Mouse (Mus musculus) intestine, embryonic 16.5 days (tissue): ENCODE data around the gene Gpc3. TPM values are rescaled to one million over a fixed set of nuclear protein-coding genes. Genes with fewer than 3 reads are reported as not detected.

Source experiments
- ATAC-seq: fragments of 200-750 bp; cut with Nextera tagmentation; 2 replicates; pipeline ENCODE4 v1.8.0; 2017; ENCODE audit warnings: moderate TSS enrichment, moderate library complexity
- H3K27ac ChIP-seq: fragments of 300-500 bp; sonication (generic); 2 replicates; pipeline ENCODE4 v1.5.1; 2014; ENCODE audit warnings: mild to moderate bottlenecking, low read length
- H3K27me3 ChIP-seq: fragments of 300-500 bp; sonication (generic); replicated peaks from 2 replicates; pipeline ENCODE4 v1.6.1; 2014; ENCODE audit warnings: low read length, control low read depth, mixed read lengths; ENCODE audit not compliant: control insufficient read depth, insufficient read depth
- H3K36me3 ChIP-seq: fragments of 300-500 bp; sonication (generic); 2 replicates; pipeline ENCODE4 v1.6.1; 2014; ENCODE audit warnings: low read length, control low read depth; ENCODE audit not compliant: control insufficient read depth, insufficient read depth
- H3K4me1 ChIP-seq: fragments of 300-500 bp; sonication (generic); 2 replicates; pipeline ENCODE4 v1.6.1; 2014; ENCODE audit warnings: low read length, control low read depth, mixed read lengths; ENCODE audit not compliant: control insufficient read depth, insufficient read depth
- H3K4me2 ChIP-seq: fragments of 300-500 bp; sonication (generic); 2 replicates; pipeline ENCODE4 v1.6.1; 2014; ENCODE audit warnings: low read depth, low read length, control low read depth
- H3K4me3 ChIP-seq: fragments of 300-500 bp; sonication (generic); 2 replicates; pipeline ENCODE4 v1.5.1; 2014; ENCODE audit warnings: mild to moderate bottlenecking, low read length
- H3K9ac ChIP-seq: fragments of 300-500 bp; sonication (generic); 2 replicates; pipeline ENCODE4 v1.6.1; 2014; ENCODE audit warnings: low read depth, low read length
- H3K9me3 ChIP-seq: fragments of 300-500 bp; sonication (generic); 2 replicates; pipeline ENCODE4 v1.6.1; 2016; ENCODE audit warnings: low read length, control low read depth; ENCODE audit not compliant: control insufficient read depth
- WGBS: fragments of 180-500 bp; shearing (Covaris S2); extraction: QIAGEN DNeasy Blood & Tissue Kit; methylation state at CpG from one replicate; pipeline ENCODE4 v1.1.7; 2014; 5-methylcytosine and 5-hydroxymethylcytosine counted together
- polyA plus RNA-seq: library from polyadenylated mRNA; unstranded; fragments of >200 nt; fragmentation: Nextera tagmentation; extraction: Ambion mirVana; gene quantifications from 2 replicates; pipeline ENCODE4 v1.2.1, GENCODE M21; 2015

Gpc3 gene
- polyA plus RNA-seq, 1 experiment from 2014 or later: 507 TPM

GRCm38 (mm10) chrX:52632688-52633324, 19.1 kb upstream of the Gpc3 start:
- Histone ChIP-seq H3K27ac (no peak overlapping the region; the same call in 1 of the 2 replicates), H3K9me3 (no peaks in the 10 kb centered on the region), H3K4me3 (no peak overlapping the region; the same call in 1 of the 2 replicates), H3K27me3 (no peaks in the 10 kb centered on the region), H3K36me3 (no peaks in the 10 kb centered on the region), H3K9ac (no peak overlapping the region), H3K4me1 (peaks cover 9% of the 10 kb centered on the region), H3K4me2 (no peak overlapping the region)
- WGBS: 31% methylated on average over 7 of the region's 7 CpGs
- ATAC-seq: peak; percentile 75

GRCm38 (mm10) chrX:52626963-52627716, 13.4 kb upstream of the Gpc3 start:
- 47% methylated on average over 6 of the region's 6 CpGs for WGBS
- H3K9ac ChIP-seq: no peak overlapping the region
- no peaks in the 10 kb centered on the region for H3K36me3 ChIP-seq
- H3K27ac ChIP-seq: peak overlapping the region; percentile 63
- no peak overlapping the region for H3K4me2 ChIP-seq
- no peaks in the 10 kb centered on the region for H3K27me3 ChIP-seq
- H3K9me3 ChIP-seq: no peaks in the 10 kb centered on the region
- ATAC-seq: peak; percentile 44; the same call in 1 of the 2 replicates
- no peak overlapping the region for H3K4me3 ChIP-seq
- H3K4me1 ChIP-seq: peaks cover 9% of the 10 kb centered on the region

- Histone ChIP-seq H3K4me1 (0 out of 2 replicates have a peak, but pooled peaks cover 6% of the 10 kb centered on the region), H3K9ac (no peak overlapping the region), H3K4me3 (no peak overlapping the region), H3K36me3 (no peaks in the 10 kb centered on the region), H3K9me3 (no peaks in the 10 kb centered on the region), H3K27me3 (no peaks in the 10 kb centered on the region), H3K27ac (no peak overlapping the region), H3K4me2 (no peak overlapping the region)
- no peak for ATAC-seq
- WGBS: 47% methylated on average over 3 of the region's 3 CpGs
Measured at GRCm38 (mm10) chrX:52617813-52618212, 4.1 kb upstream of the Gpc3 start.

GRCm38 (mm10) chrX:52616152-52616551, 2.4 kb upstream of the Gpc3 start:
- 52% methylated on average over 5 of the region's 5 CpGs for WGBS
- Histone ChIP-seq H3K27ac (no peak overlapping the region), H3K9ac (no peak overlapping the region), H3K27me3 (no peaks in the 10 kb centered on the region), H3K36me3 (no peaks in the 10 kb centered on the region), H3K4me2 (no peak overlapping the region), H3K9me3 (no peaks in the 10 kb centered on the region), H3K4me3 (no peak overlapping the region), H3K4me1 (0 out of 2 replicates have a peak, but pooled peaks cover 6% of the 10 kb centered on the region)
- ATAC-seq: no peak

- 13% methylated on average over 20 of the region's 23 CpGs for WGBS
- Histone ChIP-seq H3K36me3 (no peaks in the 10 kb centered on the region), H3K4me3 (peak overlapping the region; percentile 66), H3K27me3 (no peaks in the 10 kb centered on the region), H3K9ac (peak overlapping the region; percentile 78), H3K4me2 (peak overlapping the region; percentile 55), H3K4me1 (0 out of 2 replicates have a peak, but pooled peaks cover 8% of the 10 kb centered on the region), H3K27ac (peak overlapping the region; percentile 66), H3K9me3 (no peaks in the 10 kb centered on the region)
- ATAC-seq: peak; percentile 88
Measured at GRCm38 (mm10) chrX:52614031-52614381, 256 bp upstream of the Gpc3 start.

- 0 out of 2 replicates have a peak, but pooled peaks cover 8% of the 10 kb centered on the region for H3K4me1 ChIP-seq
- H3K4me3 ChIP-seq: peak overlapping the region; percentile 66
- peak overlapping the region; percentile 78 for H3K9ac ChIP-seq
- H3K9me3 ChIP-seq: no peaks in the 10 kb centered on the region
- H3K27ac ChIP-seq: peak overlapping the region; percentile 66
- peak overlapping the region; percentile 55 for H3K4me2 ChIP-seq
- no peaks in the 10 kb centered on the region for H3K36me3 ChIP-seq
- ATAC-seq: no peak
- 14% methylated on average over 12 of the region's 12 CpGs for WGBS
- H3K27me3 ChIP-seq: no peaks in the 10 kb centered on the region
Measured at GRCm38 (mm10) chrX:52612806-52613205, 944 bp downstream of the Gpc3 start.

GRCm38 (mm10) chrX:52611987-52612670, 1.6 kb downstream of the Gpc3 start:
- 0 out of 2 replicates have a peak, but pooled peaks cover 3% of the 10 kb centered on the region for H3K4me1 ChIP-seq
- H3K27me3 ChIP-seq: no peaks in the 10 kb centered on the region
- H3K27ac ChIP-seq: peak overlapping the region; percentile 66
- H3K36me3 ChIP-seq: no peaks in the 10 kb centered on the region
- peak overlapping the region; percentile 78 for H3K9ac ChIP-seq
- peak overlapping the region; percentile 55 for H3K4me2 ChIP-seq
- 18% methylated on average over 28 of the region's 28 CpGs for WGBS
- H3K9me3 ChIP-seq: no peaks in the 10 kb centered on the region
- peak overlapping the region; percentile 66 for H3K4me3 ChIP-seq
- no peak for ATAC-seq

GRCm38 (mm10) chrX:52611541-52611940, 2.2 kb downstream of the Gpc3 start:
- Histone ChIP-seq H3K4me3 (peak overlapping the region; percentile 66), H3K4me1 (0 out of 2 replicates have a peak, but pooled peaks cover 2% of the 10 kb centered on the region), H3K27me3 (no peaks in the 10 kb centered on the region), H3K4me2 (peak overlapping the region; percentile 55), H3K9ac (peak overlapping the region; percentile 78; the same call in 1 of the 2 replicates), H3K36me3 (no peaks in the 10 kb centered on the region), H3K27ac (peak overlapping the region; percentile 66), H3K9me3 (no peaks in the 10 kb centered on the region)
- ATAC-seq: no peak
- 23% methylated on average over 6 of the region's 6 CpGs for WGBS

- WGBS: 72% methylated on average over 4 of the region's 4 CpGs
- no peaks in the 10 kb centered on the region for H3K36me3 ChIP-seq
- no peaks in the 10 kb centered on the region for H3K4me1 ChIP-seq
- no peak overlapping the region for H3K4me3 ChIP-seq
- no peak overlapping the region for H3K9ac ChIP-seq
- no peak overlapping the region for H3K4me2 ChIP-seq
- H3K27me3 ChIP-seq: no peaks in the 10 kb centered on the region
- H3K9me3 ChIP-seq: no peaks in the 10 kb centered on the region
- ATAC-seq: no peak
- no peak overlapping the region for H3K27ac ChIP-seq
Measured at GRCm38 (mm10) chrX:52603143-52603542, 10.6 kb downstream of the Gpc3 start.
